Mouse (Mus musculus): ENCODE data around the gene Kng1. TPM values are rescaled to one million over a fixed set of nuclear protein-coding genes. Genes with fewer than 3 reads are reported as not detected.

Gene Kng1
- total RNA-seq, 1 experiment = 0.49 TPM

- no peak overlapping the region for H3K9ac ChIP-seq (ENCODE audit: insufficient read depth, low read depth, low read length, poor library complexity, severe bottlenecking)
- TF ChIP-seq CHD2 (IDR thresholded peaks at IDR 0.05; ENCODE audit: low read depth, low read length) (no peak), HCFC1 (IDR thresholded peaks at IDR 0.05; ENCODE audit: borderline replicate concordance, insufficient read depth, low read length) (no peak), MAFK (IDR thresholded peaks at IDR 0.05; ENCODE audit: insufficient read depth, low read depth, low read length) (no peak), ZC3H11A (IDR thresholded peaks at IDR 0.05; ENCODE audit: borderline replicate concordance, low read depth, low read length) (no peak), ZNF384 (IDR thresholded peaks at IDR 0.05; ENCODE audit: low read depth, low read length) (no peak)
- in situ Hi-C loops (cut with MboI; ENCODE audit: low sequenced_read_pairs in 2 of 2, unreplicated experiment in 2 of 2) = loop anchor here in 1 of 2 experiments (25.0 kb wide), 1 partner anchor 705 kb away; no protein-coding TSS in a partner anchor
- no peaks in the 10 kb centered on the region for H3K9me3 ChIP-seq (ENCODE audit: control insufficient read depth, insufficient read depth, low read depth, low read length)
- no peak overlapping the region for H3K27ac ChIP-seq (ENCODE audit: insufficient read depth, low read depth, low read length, poor library complexity, severe bottlenecking)
- no peaks in the 10 kb centered on the region for H3K4me1 ChIP-seq (ENCODE audit: control insufficient read depth in 2 of 2, insufficient read depth in 2 of 2, low read length in 2 of 2, poor library complexity in 1 of 2)
- DNase-seq (ENCODE audit: low read depth, low spot score) = no peak
- no peak overlapping the region for H3K4me3 ChIP-seq (ENCODE audit: insufficient read depth in 1 of 2, low read depth in 1 of 2, low read length in 2 of 2, poor library complexity in 1 of 2, severe bottlenecking in 1 of 2)
- peaks cover 22% of the 10 kb centered on the region for H3K36me3 ChIP-seq (ENCODE audit: control insufficient read depth, insufficient read depth, low read length, poor library complexity, severe bottlenecking)
These were observed 59.5 kb downstream of the Kng1 start for GRCm38 (mm10) chr16:23117173-23117572.

GRCm38 (mm10) chr16:23122446-23122845 is 64.8 kb downstream of the Kng1 start:
- no peaks in the 10 kb centered on the region for H3K9me3 ChIP-seq (ENCODE audit: control insufficient read depth, insufficient read depth, low read depth, low read length)
- H3K4me1 ChIP-seq (ENCODE audit: control insufficient read depth in 2 of 2, insufficient read depth in 2 of 2, low read length in 2 of 2, poor library complexity in 1 of 2) = peaks cover 0 to 2% of the 10 kb centered on the region in 2 experiments; a peak in 1 of 4 replicates
- in situ Hi-C loops (cut with MboI; ENCODE audit: low sequenced_read_pairs in 2 of 2, unreplicated experiment in 2 of 2) = loop anchor here in 1 of 2 experiments (25.0 kb wide), 1 partner anchor 710 kb away; no protein-coding TSS in a partner anchor
- peaks cover 17% of the 10 kb centered on the region for H3K36me3 ChIP-seq (ENCODE audit: control insufficient read depth, insufficient read depth, low read length, poor library complexity, severe bottlenecking)
- no peak overlapping the region for H3K27ac ChIP-seq (ENCODE audit: insufficient read depth, low read depth, low read length, poor library complexity, severe bottlenecking)
- TF ChIP-seq ZC3H11A (IDR thresholded peaks at IDR 0.05; ENCODE audit: borderline replicate concordance, low read depth, low read length) = no peak
- no peak for TF ChIP-seq HCFC1 (IDR thresholded peaks at IDR 0.05; ENCODE audit: borderline replicate concordance, insufficient read depth, low read length)
- TF ChIP-seq ZNF384 (IDR thresholded peaks at IDR 0.05; ENCODE audit: low read depth, low read length) = no peak
- no peak for TF ChIP-seq MAFK (IDR thresholded peaks at IDR 0.05; ENCODE audit: insufficient read depth, low read depth, low read length)
- no peak for TF ChIP-seq CHD2 (IDR thresholded peaks at IDR 0.05; ENCODE audit: low read depth, low read length)
- H3K4me3 ChIP-seq (ENCODE audit: insufficient read depth in 1 of 2, low read depth in 1 of 2, low read length in 2 of 2, poor library complexity in 1 of 2, severe bottlenecking in 1 of 2) = no peak overlapping the region
- H3K9ac ChIP-seq (ENCODE audit: insufficient read depth, low read depth, low read length, poor library complexity, severe bottlenecking) = no peak overlapping the region
- no peak for DNase-seq (ENCODE audit: low read depth, low spot score)

GRCm38 (mm10) chr16:23123104-23123503 is 65.4 kb downstream of the Kng1 start:
- H3K4me3 ChIP-seq (ENCODE audit: insufficient read depth in 1 of 2, low read depth in 1 of 2, low read length in 2 of 2, poor library complexity in 1 of 2, severe bottlenecking in 1 of 2) = no peak overlapping the region
- peaks cover 17% of the 10 kb centered on the region for H3K36me3 ChIP-seq (ENCODE audit: control insufficient read depth, insufficient read depth, low read length, poor library complexity, severe bottlenecking)
- no peak for DNase-seq (ENCODE audit: low read depth, low spot score)
- in situ Hi-C loops (cut with MboI; ENCODE audit: low sequenced_read_pairs in 2 of 2, unreplicated experiment in 2 of 2) = loop anchor here in 1 of 2 experiments (25.0 kb wide), 1 partner anchor 711 kb away; no protein-coding TSS in a partner anchor
- H3K27ac ChIP-seq (ENCODE audit: insufficient read depth, low read depth, low read length, poor library complexity, severe bottlenecking) = no peak overlapping the region
- H3K4me1 ChIP-seq (ENCODE audit: control insufficient read depth in 2 of 2, insufficient read depth in 2 of 2, low read length in 2 of 2, poor library complexity in 1 of 2) = peaks cover 0 to 2% of the 10 kb centered on the region in 2 experiments; a peak in 1 of 4 replicates
- TF ChIP-seq ZC3H11A (IDR thresholded peaks at IDR 0.05; ENCODE audit: borderline replicate concordance, low read depth, low read length) (no peak), ZNF384 (IDR thresholded peaks at IDR 0.05; ENCODE audit: low read depth, low read length) (no peak), MAFK (IDR thresholded peaks at IDR 0.05; ENCODE audit: insufficient read depth, low read depth, low read length) (no peak), HCFC1 (IDR thresholded peaks at IDR 0.05; ENCODE audit: borderline replicate concordance, insufficient read depth, low read length) (no peak), CHD2 (IDR thresholded peaks at IDR 0.05; ENCODE audit: low read depth, low read length) (no peak)
- no peaks in the 10 kb centered on the region for H3K9me3 ChIP-seq (ENCODE audit: control insufficient read depth, insufficient read depth, low read depth, low read length)
- H3K9ac ChIP-seq (ENCODE audit: insufficient read depth, low read depth, low read length, poor library complexity, severe bottlenecking) = no peak overlapping the region

GRCm38 (mm10) chr16:23124398-23124797 is 66.7 kb downstream of the Kng1 start:
- Histone ChIP-seq H3K9me3 (ENCODE audit: control insufficient read depth, insufficient read depth, low read depth, low read length) (no peaks in the 10 kb centered on the region), H3K27ac (ENCODE audit: insufficient read depth, low read depth, low read length, poor library complexity, severe bottlenecking) (no peak overlapping the region), H3K9ac (ENCODE audit: insufficient read depth, low read depth, low read length, poor library complexity, severe bottlenecking) (no peak overlapping the region), H3K4me1 (ENCODE audit: control insufficient read depth in 2 of 2, insufficient read depth in 2 of 2, low read length in 2 of 2, poor library complexity in 1 of 2) (peaks cover 0 to 2% of the 10 kb centered on the region in 2 experiments; a peak in 1 of 4 replicates), H3K36me3 (ENCODE audit: control insufficient read depth, insufficient read depth, low read length, poor library complexity, severe bottlenecking) (peaks cover 14% of the 10 kb centered on the region), H3K4me3 (ENCODE audit: insufficient read depth in 1 of 2, low read depth in 1 of 2, low read length in 2 of 2, poor library complexity in 1 of 2, severe bottlenecking in 1 of 2) (no peak overlapping the region)
- in situ Hi-C loops (cut with MboI; ENCODE audit: low sequenced_read_pairs in 2 of 2, unreplicated experiment in 2 of 2) = loop anchor here in 1 of 2 experiments (25.0 kb wide), 1 partner anchor 712 kb away; no protein-coding TSS in a partner anchor
- no peak for DNase-seq (ENCODE audit: low read depth, low spot score)
- no peak for TF ChIP-seq HCFC1 (IDR thresholded peaks at IDR 0.05; ENCODE audit: borderline replicate concordance, insufficient read depth, low read length)
- TF ChIP-seq MAFK (IDR thresholded peaks at IDR 0.05; ENCODE audit: insufficient read depth, low read depth, low read length) = no peak
- TF ChIP-seq ZNF384 (IDR thresholded peaks at IDR 0.05; ENCODE audit: low read depth, low read length) = no peak
- TF ChIP-seq CHD2 (IDR thresholded peaks at IDR 0.05; ENCODE audit: low read depth, low read length) = no peak
- no peak for TF ChIP-seq ZC3H11A (IDR thresholded peaks at IDR 0.05; ENCODE audit: borderline replicate concordance, low read depth, low read length)

Data from ES-E14 (cell line).